Mouse (Mus musculus) gastrocnemius, postnatal 25 days (tissue): ENCODE data around the gene Rhox4d. TPM values are rescaled to one million over a fixed set of nuclear protein-coding genes. Genes with fewer than 3 reads are reported as not detected.
"Not testable (repeated sequence)": the region's sequence is repeated elsewhere in the genome, so short reads cannot be mapped to it uniquely, and the experiment has no call there.

ENCODE experiments used
- DNase-seq: peaks from one replicate; pipeline ENCODE4 v3.0.0; 2022
- long read RNA-seq, 2 experiments: library from polyadenylated mRNA; stranded (forward); transcript quantifications; one replicate each; pipeline ENCODE4 v2.0.0; 2021
- total RNA-seq, 2 experiments: library from RNA; stranded (reverse); gene quantifications; 1 replicate in 1 of 2; 2 replicates in 1 of 2; pipeline ENCODE4 v1.2.3; 2021

The Rhox4d gene
- not detected for total RNA-seq
- long read RNA-seq, experiment 1, result 0 reads
- long read RNA-seq, experiment 2, result 0 reads

DNA sequence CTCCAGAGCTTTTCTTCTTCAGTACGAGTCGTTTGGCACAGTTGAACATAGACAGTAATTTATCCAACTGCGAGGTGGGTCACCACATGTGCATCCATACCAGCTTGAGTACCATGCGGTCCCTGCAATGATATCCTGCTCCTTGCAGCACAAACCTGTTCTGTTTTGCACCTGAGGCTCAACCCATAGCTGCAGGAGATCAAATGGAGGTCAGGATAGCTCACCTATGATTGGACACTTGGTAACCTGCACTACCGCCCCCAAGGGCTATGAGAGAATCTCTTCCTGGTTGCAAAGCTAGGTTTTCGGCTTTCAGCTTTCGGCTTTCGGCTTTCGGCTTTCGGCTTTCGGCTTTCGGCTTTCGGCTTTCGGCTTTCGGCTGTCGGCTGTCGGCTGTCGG, at the start of gene Rhox4d:
Rhox4d (plus strand) TSS at position 301 of the 400 bp plus-strand sequence.
- DNase-seq, result not testable (repeated sequence)

DNA sequence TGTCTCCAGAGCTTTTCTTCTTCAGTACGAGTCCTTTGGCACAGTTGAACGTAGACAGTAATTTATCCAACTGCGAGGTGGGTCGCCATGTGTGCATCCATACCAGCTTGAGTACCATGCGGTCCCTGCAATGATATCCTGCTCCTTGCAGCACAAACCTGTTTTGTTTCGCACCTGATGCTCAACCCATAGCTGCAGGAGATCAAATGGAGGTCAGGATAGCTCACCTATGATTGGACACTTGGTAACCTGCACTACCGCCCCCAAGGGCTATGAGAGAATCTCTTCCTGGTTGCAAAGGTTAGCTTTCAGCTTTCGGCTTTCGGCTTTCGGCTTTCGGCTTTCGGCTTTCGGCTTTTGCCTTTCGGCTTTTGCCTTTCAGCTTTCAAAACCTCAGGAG, 34.1 kb upstream of the Rhox4d start, which contains the start of gene Rhox4c:
Rhox4c (plus strand) TSS at position 301 of the 400 bp plus-strand sequence.
- not testable (repeated sequence) for DNase-seq

DNA sequence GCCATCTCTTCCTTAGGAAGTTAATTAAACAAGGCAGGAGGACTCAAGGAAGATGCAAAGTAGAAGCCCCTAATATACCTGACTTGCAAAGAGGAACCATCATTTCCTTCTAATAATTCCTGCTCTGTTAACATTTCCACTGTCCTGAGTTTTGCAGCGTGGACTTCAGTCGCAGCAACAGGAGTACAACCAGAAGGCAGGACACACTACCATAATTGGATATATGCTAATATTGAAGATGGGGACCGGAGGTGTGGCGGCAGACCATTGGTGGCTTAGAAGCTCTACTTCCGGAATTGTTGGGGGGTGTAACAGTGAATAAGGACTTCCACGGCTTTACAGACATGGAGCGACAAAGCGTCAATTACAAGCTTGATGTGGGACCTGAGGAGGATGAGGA, 16.0 kb downstream of the Rhox4d start, which contains the start of gene Rhox2e:
Rhox2e (plus strand) TSS at position 301 of the 400 bp plus-strand sequence.
- DNase-seq, result not testable (repeated sequence)

DNA sequence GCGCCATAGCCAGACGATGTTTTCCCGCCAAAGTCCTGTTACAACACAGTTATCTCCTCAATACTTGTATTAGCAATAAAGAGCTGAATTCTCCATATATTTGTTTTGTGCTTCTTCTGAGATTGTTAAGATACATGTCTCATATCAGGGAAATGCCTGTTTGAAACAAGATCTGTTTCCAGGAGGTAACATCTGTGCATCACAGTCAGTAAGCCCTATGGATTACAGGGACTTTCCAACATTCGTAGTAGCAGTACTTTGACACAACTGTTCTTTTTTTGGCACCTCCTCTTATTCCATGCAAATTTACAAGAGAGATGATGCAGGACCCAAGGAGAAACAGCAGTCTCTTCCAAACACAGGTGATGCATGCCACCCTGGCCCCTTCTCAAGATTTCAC, 27.6 kb downstream of the Rhox4d start, which contains the start of gene Rhox3e:
Rhox3e (plus strand) TSS at position 301 of the 400 bp plus-strand sequence.
- DNase-seq, result not testable (repeated sequence)

DNA sequence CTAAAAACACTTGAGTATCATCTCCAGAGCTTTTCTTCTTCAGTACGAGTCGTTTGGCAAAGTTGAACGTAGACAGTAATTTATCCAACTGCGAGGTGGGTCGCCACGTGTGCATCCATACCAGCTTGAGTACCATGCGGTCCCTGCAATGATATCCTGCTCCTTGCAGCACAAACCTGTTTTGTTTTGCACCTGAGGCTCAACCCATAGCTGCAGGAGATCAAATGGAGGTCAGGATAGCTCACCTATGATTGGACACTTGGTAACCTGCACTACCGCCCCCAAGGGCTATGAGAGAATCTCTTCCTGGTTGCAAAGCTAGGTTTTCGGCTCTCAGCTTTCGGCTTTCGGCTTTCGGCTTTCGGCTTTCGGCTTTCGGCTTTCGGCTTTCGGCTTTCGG, 43.0 kb downstream of the Rhox4d start, which contains the start of gene Rhox4e:
Rhox4e (plus strand) TSS at position 301 of the 400 bp plus-strand sequence.
- DNase-seq, result not testable (repeated sequence)

Other genes starting within 250 kb of the Rhox4d start
- gene Rhox4a, start 249.0 kb upstream of the Rhox4d start, total RNA-seq, result not detected
- not detected for gene Rhox3a2, start 134.3 kb upstream of the Rhox4d start, total RNA-seq
- not detected for gene Rhox4a2, start 123.5 kb upstream of the Rhox4d start, total RNA-seq
- not detected for gene Rhox2b, start 102.3 kb upstream of the Rhox4d start, total RNA-seq
- gene Rhox4b, start 81.9 kb upstream of the Rhox4d start, total RNA-seq, result not detected
- not detected for gene Rhox2c, start 60.7 kb upstream of the Rhox4d start, total RNA-seq
- gene Rhox3c, start 55.8 kb upstream of the Rhox4d start, total RNA-seq, result not detected
- gene Rhox4c, start 34.0 kb upstream of the Rhox4d start, total RNA-seq, result not detected
- not detected for gene Rhox2d, start 20.9 kb upstream of the Rhox4d start, total RNA-seq
- not detected for gene Rhox2e, start 16.1 kb downstream of the Rhox4d start, total RNA-seq
- not detected for gene Rhox3e, start 27.7 kb downstream of the Rhox4d start, total RNA-seq
- gene Rhox4e, start 43.1 kb downstream of the Rhox4d start, total RNA-seq, result not detected
- not detected for gene Rhox2f, start 57.0 kb downstream of the Rhox4d start, total RNA-seq
- gene Rhox3f, start 66.6 kb downstream of the Rhox4d start, total RNA-seq, result not detected
- not detected for gene Rhox4f, start 93.3 kb downstream of the Rhox4d start, total RNA-seq
- gene Rhox3g, start 114.3 kb downstream of the Rhox4d start, total RNA-seq, result not detected
- not detected for gene Rhox2g, start 129.1 kb downstream of the Rhox4d start, total RNA-seq
- not detected for gene Rhox4g, start 137.0 kb downstream of the Rhox4d start, total RNA-seq
- not detected for gene Rhox3h, start 154.4 kb downstream of the Rhox4d start, total RNA-seq
- gene Rhox2h, start 158.9 kb downstream of the Rhox4d start, total RNA-seq, result not detected